Mouse (Mus musculus) cerebellum, adult 18-20 months (tissue): ENCODE data around the gene Aff3.

Experiments
- DNase-seq, 2 experiments: peaks; one replicate each; pipeline ENCODE4 v3.0.0; 2021

Gene Aff3

DNA sequence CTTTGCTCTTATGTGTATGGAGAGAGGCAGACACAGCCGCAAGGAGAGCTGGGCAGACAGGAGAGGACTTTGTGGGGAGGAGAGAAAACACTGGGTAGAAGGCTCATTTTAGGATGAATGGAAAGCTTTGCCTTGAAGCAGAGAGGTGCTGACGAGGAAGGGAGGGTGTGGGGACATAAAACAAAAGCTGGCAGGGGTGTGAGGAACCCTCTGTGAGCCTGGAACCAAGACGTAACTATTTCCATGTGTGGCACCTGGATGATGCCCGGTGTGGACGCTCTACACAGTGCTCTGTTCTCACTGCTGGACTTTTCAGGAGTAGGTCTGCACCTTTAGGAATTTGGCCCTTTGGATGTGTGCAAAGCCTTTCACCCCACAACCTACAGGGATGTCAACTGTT lies 447.7 kb downstream of the Aff3 start:
- no peak for DNase-seq

DNA sequence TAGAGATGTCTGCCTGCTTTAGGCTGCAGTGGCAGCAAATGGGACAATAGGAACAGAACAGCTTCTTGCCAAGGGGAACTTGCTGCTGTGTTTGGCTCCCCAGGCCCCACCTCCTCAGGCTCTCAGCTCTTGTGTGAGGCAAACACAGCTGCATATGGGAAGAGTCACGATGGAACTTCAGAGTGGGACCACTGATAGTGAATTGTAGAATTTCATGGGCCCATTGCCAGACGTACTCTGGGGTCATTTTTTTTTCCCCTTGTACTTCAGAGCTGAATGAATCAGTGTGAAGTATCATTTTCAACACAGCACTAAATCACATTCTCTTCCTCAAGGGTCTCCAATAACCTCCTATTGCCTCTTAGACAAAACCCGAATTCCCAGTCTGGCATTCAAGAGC lies 451.4 kb downstream of the Aff3 start:
- no peak for DNase-seq

DNA sequence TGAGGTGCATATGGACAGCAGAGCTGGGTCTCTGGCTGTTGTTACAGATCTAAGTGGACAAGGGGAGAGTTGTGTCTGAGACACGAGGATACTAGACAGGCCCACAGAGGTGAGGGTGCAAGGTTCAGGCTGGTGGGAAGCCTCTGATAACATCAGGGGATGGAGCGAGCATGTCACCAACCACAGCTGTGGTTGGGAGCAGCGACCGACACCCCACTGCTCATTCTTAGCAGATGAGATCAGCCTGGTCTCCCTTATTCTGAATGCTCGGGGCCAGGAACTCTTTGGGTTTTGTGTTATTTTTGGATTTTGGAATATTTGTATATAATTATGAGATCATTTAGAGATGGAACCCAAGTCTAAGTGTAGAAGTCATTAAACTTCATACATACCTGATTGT lies 452.4 kb downstream of the Aff3 start:
- no peak for DNase-seq

DNA sequence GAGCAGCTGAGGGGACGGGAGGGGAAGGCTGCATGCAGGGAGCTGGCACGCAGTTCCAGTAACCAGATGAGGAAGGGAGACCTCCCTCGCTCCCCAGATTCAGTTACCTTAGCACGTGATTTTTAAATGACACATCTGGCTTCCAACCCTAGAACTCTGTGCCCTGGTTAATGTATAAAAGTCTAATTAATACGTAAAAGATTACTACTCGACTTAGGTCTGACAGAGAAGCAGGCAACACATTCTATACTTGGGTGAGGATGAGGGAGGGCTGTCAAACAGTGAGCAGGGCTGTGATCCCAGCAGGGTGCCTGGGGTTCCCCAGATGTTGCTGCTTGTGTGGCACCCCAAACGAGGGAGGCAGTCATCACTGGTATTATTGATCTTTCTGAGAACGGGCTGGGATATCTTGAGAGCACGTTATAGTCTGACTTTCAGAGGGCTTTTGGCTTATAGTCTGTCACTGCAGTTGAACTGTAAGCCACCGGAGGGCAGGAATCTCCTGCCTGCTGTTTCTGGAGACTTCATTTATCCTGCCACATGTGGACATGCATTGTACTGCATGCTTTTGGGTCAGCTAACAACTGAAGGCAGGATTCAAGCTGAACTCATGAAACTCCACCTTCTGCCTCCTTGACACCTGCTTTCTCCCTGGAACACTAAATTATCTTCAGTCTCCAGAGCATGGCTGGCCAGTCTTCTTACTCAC lies 462.1 kb downstream of the Aff3 start:
- no peak for DNase-seq

DNA sequence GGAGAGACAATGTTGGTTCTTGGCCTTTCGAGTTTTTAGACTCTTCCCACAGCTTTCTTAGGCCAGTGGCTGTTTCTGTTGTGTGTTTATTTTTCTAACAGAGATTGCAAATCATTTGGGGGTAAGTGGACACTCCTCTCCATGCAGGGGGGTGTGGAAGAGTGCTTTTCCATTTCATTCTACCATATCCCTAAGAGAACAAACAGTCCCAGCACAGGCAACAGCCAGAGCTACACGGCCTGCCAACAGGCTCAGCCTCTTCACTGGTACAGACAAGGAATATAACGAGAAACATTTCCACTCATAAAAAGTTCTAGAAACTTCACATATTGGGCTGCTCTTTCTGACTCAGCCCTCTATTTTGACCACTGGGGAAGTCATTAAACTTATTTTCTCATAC lies 463.0 kb downstream of the Aff3 start:
- no peak for DNase-seq

DNA sequence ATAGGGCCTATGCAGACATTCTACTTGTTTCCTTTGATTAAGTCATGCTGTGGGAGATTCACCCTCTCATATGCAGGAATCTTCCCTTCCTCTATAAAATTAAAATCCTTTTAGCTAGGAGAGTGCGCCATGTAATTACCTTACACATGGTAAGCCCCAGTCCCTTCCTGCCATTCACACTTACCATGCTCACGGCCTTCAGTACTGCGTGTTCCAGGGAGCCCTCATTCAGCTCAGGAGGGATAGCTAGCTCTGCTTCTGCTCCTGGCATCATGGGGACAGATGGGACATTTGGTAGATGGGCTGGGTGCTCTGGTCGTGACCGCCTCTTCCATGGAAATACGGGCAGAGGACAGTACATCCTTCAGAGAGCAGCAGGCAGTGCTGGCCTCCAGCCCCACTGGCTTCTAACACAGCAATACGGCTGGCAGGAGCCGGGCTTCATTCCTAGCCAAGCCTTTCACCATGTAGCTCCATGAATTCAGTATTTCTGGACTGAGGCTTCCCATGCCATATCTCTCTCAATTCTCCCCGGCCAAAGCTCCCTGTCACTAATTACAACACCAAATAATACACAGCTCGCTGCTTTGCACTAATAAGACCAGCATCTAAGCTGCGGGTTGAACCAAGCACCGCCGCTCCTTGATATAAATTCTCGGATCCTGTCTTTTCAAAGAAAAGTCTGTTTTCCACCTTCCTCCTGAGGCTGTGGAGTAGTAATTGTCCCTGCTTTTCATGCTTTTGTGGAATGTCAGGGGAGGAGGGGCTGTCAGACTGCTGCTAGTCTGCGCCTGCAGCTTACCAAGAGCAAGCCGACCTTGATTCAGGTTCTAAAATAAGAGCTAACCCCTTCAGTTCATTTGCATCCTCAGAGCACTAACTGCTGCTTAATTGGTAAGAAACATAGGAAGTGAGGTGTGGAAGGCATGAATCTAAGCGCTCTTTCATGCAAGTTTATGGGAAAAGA lies 464.8 kb downstream of the Aff3 start:
- peak; percentile 83 to 88 for DNase-seq

DNA sequence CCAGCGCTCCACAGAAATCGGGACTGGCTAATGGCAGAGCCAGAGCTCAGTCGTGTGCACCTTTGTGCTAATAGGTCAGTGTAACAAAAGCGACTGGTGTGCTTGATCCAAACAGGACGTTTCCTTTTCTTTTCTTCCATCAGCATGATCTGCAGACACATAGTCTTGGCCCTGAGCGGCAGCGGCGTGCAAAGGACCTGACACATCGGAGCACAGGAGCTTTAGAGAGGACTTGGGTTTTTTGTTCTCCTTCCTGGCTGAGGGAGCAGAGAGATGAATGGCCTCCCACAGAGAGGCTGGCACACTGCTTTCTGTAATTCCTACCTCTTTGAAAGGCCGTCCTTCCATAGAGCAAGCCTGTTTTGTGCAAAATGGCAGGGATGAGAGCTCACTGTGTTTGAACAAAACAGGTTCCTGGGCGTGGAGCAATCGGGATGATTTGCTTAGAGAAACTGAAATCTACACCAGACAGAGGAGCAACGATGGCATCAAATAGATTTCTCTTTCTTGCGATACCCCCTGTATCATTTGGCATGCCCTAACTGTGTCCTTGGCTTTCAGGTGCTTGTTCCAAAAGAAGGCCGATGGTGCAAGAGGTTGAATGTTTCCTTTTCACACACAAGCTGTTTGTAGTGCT lies 466.2 kb downstream of the Aff3 start:
- DNase-seq = peak; percentile 54 to 56

DNA sequence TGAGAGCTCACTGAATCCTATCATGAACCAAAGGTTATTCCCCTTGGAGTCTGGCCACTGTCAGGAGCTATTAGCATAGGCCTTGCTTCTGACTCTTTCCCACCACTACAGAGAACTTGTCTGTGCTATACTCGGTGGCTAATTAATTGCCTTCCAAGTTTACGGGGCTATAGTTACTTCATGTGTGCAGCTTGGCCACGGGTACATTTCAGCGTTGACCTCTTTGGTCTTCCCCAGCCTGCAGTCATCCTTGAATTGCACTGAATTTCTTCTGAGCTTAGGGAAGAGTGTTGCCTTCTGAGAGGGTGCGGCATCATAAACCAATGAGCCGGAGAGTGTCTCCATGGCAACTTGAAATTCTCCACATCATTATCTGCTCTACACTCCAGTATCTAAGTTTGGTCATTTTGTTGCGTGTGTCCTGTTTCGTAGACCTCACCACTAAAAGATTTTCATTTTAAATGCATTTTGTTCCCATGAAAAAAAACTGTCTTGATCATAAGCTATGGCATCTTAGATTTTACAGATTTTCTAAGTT lies 467.5 kb downstream of the Aff3 start:
- DNase-seq = no peak

DNA sequence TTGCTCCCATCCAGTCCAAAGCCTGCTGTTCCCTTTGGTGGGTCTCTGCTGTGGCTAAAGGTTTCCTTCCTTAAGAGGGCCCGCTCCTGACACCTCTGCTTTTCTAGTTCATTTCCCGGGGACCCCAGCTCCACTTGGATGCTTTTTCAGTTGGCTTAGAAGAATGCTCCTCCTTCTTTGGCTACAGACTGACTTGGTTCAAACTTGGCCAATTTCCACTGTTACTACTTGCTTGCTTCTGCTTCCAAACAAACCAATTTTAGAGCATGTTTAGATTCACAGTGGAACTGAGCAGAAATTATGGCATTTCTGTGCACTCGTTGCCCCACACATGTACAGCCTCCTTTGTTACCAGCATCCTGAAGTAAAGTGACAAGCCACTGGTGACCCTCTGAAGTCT lies 469.0 kb downstream of the Aff3 start:
- DNase-seq = no peak

DNA sequence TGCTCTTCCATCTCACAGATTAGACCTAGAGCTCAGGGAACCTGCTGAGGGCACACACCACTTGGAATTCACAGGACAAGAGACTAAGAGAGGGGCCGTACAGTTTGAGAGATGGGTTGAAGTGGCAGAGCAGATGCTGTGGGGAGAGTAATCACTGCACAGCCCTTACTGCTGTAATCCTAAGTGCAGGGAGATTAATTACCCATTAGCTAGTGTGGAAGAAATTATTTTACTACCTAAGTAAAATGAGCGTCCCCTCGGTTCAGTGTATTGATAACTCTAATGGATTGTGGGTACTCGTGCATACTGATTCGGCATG lies 478.6 kb downstream of the Aff3 start:
- DNase-seq = no peak

DNA sequence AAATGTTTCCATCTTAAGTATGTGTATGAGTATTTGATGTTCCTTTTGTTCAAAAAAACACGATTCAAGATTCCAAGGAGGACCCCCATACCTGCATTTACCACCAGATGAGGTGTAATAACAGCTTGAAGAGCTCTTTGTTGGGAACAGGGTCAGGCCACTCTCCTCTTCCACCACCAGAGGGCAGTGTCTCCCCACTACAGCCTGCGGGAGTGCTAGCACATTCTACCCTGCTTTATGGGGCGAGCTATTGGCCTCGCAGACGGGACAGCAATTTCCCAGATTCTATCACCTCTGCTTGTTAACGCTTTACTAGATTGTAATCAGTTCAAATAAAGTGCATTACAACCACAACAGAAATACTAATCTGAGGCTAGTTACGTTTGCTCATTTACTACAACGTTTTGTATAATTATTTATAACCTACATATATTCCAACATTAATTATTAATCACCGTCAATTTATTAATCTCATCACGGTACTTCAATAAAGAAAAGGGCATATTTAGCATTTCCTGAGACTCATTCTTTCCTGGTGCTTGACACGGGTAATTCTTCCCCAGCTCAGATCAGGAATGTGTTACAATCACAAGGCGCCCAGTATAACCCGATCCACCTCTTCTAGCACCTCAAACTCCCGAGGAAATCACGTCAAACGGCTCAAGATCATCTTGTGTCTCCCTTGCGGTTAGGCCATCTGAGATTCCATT lies 479.1 kb downstream of the Aff3 start:
- peak; percentile 82 to 89 for DNase-seq

DNA sequence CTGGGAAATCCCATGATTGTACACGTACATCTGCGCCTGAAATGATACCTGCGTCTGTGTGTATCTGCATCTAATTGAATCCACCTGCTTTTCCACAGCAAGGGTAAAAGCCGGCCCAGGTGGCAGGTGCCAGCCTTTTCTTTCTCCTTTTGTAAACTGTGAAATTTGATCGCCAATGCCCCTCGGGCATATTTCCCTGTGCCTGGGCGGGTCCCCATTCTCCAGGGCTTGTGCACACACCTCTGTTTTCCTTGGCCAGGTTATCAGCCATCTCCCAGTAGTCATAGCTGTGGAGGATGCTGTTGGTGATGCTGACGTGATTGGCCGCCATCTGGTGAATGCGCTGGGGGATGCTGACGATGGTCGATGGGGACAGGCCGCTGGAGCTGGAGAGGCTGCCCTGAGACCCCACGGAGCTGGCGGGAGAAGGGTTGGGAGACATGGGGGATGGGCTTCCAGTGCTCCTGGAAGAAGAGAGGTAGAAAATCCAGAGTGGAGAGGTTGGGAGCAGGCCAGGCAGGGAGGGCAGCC lies 483.7 kb downstream of the Aff3 start:
- DNase-seq = no peak

DNA sequence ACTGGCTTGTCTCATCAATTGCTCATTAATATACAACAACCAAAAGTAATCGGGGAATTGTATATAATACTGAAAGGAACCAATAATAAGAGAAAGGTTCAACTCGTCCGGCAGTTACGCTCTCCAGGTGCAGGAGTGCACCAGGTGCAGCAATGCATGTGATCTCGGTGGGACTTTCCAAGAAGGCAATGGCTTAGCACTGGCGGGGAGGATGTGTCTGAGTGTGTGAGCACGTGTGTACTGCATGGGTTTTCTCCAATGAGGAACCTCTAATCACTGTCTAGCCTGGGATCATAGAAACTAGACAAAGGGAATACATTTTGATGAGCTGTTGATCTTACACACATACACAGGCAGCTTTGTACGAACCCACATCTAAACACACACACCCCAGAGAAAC lies 485.8 kb downstream of the Aff3 start:
- no peak for DNase-seq

DNA sequence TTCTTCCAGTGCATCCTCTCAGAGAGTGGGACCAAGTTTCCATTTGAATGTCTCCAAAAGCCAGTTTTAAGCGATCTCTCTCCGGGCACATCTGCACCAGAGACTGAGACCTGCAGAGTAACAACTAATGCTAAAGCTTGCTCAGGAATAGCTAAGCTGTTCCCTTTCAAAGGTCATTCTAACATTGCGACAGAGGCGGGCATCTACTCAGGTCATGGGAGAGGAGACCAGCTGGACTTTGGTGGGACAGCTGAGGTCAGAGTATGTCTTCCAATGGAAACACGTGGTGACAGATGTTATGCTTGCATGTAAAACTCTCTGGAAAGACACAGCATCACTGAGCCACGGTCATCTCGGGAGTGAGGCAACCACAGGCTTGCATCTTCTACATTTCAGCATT lies 488.7 kb downstream of the Aff3 start:
- no peak for DNase-seq

DNA sequence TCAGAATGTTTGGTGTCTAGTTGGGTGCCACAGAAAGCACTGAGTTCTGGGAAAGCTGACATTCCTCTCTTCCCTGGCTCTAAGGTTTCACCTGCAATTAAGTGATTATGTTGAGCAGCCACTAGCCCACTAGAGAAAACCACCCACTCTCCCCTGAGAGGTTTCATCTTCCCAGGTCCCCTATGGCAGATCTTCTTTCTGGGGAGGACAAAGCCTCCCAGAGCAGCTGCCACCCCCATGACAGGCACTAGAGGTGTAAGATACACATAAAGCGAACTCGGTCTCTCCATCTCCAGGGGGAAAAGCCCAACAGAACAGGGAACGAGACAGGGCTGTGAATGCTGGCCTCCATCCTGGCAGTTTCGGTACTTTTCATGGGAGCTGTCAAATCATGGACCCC lies 492.9 kb downstream of the Aff3 start:
- no peak for DNase-seq

DNA sequence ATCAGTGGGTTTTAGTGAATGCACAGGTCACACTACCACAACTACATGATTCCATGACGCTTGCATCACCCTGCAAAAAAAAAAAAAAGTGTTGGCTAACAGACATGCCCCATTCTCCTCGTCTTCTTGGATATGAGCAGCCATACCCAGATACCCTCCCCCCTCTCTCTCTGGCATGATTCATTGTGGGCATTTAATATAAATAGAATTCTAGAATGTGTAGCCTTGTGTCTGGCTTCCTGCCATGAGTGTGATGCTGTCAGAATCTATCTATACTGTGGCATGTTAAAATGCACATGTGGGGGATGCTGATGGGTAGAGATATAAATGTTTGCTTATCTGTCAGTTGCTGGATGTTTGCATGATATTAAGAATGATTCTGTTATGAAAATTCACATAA lies 499.1 kb downstream of the Aff3 start:
- no peak for DNase-seq

DNA sequence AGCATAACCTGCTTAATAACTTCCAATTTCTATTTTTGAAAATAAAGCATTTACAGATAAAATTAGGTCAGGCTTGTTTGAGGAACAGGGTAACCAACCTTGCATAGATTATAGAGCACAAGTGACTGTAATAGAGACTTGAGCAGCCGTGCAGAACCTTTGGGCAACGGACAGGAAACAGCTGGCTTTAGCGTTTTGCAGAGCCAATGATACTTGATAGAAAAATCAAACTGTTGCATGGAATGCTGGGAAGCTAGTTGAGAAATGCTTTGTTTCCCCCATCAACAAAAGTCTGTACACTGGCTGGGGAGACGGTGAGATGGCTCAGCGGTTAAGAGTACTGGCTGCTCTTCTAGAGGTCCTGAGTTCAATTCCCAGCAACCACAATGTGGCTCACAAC lies 514.7 kb downstream of the Aff3 start:
- DNase-seq = no peak

DNA sequence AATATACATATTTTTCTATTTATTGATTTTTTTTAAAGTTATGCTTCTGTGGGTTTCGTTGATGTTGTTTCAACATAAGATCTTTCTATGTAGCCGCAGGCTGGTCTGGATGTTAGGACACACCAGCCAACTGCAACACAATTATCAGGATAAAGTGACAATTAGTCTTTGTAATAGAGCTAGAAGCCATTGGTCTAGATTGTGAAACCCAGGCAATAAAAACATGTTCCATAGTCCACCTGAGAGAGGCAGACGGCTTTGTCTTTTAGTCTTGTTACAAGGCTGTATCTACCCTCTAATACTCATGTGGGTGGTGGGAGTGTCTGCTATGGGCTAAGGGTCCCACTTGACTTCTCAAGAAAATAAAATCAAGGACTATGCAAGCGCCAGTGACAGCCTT lies 518.7 kb downstream of the Aff3 start:
- DNase-seq = no peak

DNA sequence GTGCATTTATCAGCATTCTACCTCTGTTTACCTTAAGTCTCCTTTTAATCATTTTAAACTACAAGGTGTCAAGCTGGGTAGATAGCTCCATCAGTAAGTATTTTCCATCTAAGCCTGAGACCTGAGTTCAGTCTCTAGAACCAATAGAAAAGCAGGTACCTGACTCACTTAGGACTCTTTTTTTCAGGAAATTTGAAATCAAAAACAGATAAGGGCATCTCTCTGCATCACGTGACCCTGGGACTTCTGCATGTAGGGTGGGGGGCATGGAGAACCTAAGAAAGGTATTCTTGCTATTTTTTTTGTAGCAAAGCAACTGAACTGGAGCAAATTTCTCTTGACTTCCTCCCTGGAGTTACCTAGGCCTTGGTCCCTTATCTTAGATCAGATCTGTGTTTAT lies 523.4 kb downstream of the Aff3 start:
- no peak for DNase-seq

DNA sequence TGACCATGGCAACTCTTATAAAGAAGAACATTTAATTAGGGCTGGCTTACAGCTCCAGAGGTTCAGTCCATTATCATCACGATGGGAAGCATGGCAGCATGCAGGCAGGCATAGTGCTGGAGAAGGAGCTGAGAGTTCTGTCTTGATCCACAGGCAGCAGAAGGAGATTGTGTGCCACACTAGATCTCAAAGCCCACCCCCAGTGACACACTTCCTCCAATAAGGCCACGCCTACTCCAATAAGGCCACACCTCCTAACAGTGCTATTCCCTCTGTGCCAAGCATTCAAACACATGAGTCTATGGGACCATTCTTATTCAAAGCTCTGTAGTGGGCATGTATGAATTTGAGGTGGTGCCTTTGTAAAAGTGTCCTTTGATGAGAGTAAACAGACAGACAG lies 523.8 kb downstream of the Aff3 start:
- no peak for DNase-seq

DNA sequence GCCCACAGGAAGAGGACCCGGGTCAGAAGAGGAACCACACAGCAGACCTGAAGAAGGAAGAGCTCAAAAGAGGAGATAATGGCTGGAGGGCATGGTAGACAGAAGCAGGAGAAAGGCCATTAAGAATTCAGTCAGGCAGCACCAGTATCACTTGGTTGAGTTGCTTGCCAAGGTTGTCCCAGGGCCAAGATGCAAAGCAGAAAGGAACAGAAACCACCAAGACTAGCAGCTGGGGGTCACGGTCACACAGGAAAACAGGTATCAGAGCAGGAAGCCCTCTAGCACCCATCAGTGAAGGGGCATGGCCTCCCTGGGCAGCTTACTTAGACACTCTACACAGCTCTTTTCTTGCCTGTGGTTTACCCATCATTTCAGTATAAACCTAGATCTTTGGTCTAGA lies 525.4 kb downstream of the Aff3 start:
- no peak for DNase-seq

DNA sequence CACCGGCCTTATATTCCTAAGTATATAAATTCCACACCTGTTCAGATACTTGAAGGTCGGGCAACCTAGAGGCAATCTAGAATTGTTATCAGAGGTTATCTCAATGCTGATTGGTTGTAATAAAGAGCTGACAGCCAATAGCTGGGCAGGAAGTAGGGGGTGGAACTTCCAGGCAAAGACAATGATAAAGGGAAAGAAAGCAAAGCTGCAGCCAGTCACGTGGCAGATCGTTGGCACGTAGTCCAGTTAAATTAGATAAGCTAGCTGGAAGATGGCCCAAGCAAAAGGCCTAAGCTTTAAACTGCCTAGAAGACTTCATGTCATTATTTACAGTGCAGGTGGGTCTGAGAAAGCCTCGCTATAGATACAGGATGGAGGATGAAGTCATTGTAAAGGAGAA lies 531.8 kb downstream of the Aff3 start:
- DNase-seq = no peak
